Mouse (Mus musculus): ENCODE results near the gene Frmd8. TPM values are rescaled to one million over a fixed set of nuclear protein-coding genes. Genes with fewer than 3 reads are reported as not detected.

The Frmd8 gene
- total and polyA plus RNA-seq, 2 experiments: 5.2 to 14.2 TPM

GRCm38 (mm10) chr19:5800350-5800631, 74.8 kb downstream of the Frmd8 start:
- Histone ChIP-seq H3K36me3 (ENCODE audit: control insufficient read depth, insufficient read depth, low read length) (peaks cover 36% of the 10 kb centered on the region), H3K9ac (ENCODE audit: low read depth, low read length) (peak overlapping the region; percentile 78), H3K27me3 (ENCODE audit: control insufficient read depth, insufficient read depth, low read length) (no peaks in the 10 kb centered on the region), H3K4me3 (ENCODE audit: insufficient read depth, low read depth, low read length) (peak overlapping the region; percentile 90), H3K4me1 (ENCODE audit: control insufficient read depth, insufficient read depth, low read length) (peaks cover 11% of the 10 kb centered on the region; the same call in 1 of the 2 replicates), H3K27ac (replicated peaks; ENCODE audit: insufficient read depth, low read depth, low read length) (peak overlapping the region; percentile 8; the same call in 1 of the 2 replicates), H3K79me2 (ENCODE audit: control insufficient read depth, insufficient read depth, low read length) (peaks cover 8% of the 10 kb centered on the region; the same call in 1 of the 2 replicates)
- DNase-seq (ENCODE audit: extremely low read depth, low read depth, low spot score): no peak
- WGBS: 0% methylated on average over 2 of the region's 2 CpGs
- TF ChIP-seq POLR2A (IDR thresholded peaks at IDR 0.05; ENCODE audit: extremely low read depth, insufficient read depth, low read length) (0 out of 2 replicates have a peak, but pooled peaks have one; percentile 15), CTCF (IDR thresholded peaks at IDR 0.05; ENCODE audit: low read depth, low read length) (no peak)

Other genes with a start within 250 kb of the Frmd8 start
- 7.6 and 13.0 TPM in 2 replicates for gene Rela, start 237.8 kb downstream of the Frmd8 start, total RNA-seq (2014; rRNA removed)
- gene Rela, start 237.8 kb downstream of the Frmd8 start, polyA plus RNA-seq (2012; rRNA removed): 47.6 and 65.7 TPM in 2 replicates
- gene Sipa1, start 211.6 kb downstream of the Frmd8 start, total RNA-seq (2014; rRNA removed): 3.4 and 4.4 TPM in 2 replicates
- gene Sipa1, start 211.6 kb downstream of the Frmd8 start, polyA plus RNA-seq (2012; rRNA removed): 11.8 and 17.9 TPM in 2 replicates
- gene Map3k11, start 186.5 kb downstream of the Frmd8 start, total RNA-seq (2014; rRNA removed): 10.2 and 16.4 TPM in 2 replicates
- gene Map3k11, start 186.5 kb downstream of the Frmd8 start, polyA plus RNA-seq (2012; rRNA removed): 46.2 and 53.6 TPM in 2 replicates
- gene Pcnx3, start 186.4 kb downstream of the Frmd8 start, total RNA-seq (2014; rRNA removed): 7.6 and 14.0 TPM in 2 replicates
- gene Pcnx3, start 186.4 kb downstream of the Frmd8 start, polyA plus RNA-seq (2012; rRNA removed): 44.8 and 63.8 TPM in 2 replicates
- gene Kcnk7, start 170.9 kb downstream of the Frmd8 start, total RNA-seq (2014; rRNA removed): not detected in 2 replicates
- 0.09 TPM in 1 of 2 replicates, not detected in the other for gene Kcnk7, start 170.9 kb downstream of the Frmd8 start, polyA plus RNA-seq (2012; rRNA removed)
- 5.1 and 5.8 TPM in 2 replicates for gene Ehbp1l1, start 149.0 kb downstream of the Frmd8 start, total RNA-seq (2014; rRNA removed)
- 5.3 and 8.3 TPM in 2 replicates for gene Ehbp1l1, start 149.0 kb downstream of the Frmd8 start, polyA plus RNA-seq (2012; rRNA removed)
- 6.8 and 9.9 TPM in 2 replicates for gene Fam89b, start 145.6 kb downstream of the Frmd8 start, total RNA-seq (2014; rRNA removed)
- gene Fam89b, start 145.6 kb downstream of the Frmd8 start, polyA plus RNA-seq (2012; rRNA removed): 51.7 and 56.6 TPM in 2 replicates
- 1.2 and 2.1 TPM in 2 replicates for gene Ltbp3, start 134.4 kb downstream of the Frmd8 start, total RNA-seq (2014; rRNA removed)
- gene Ltbp3, start 134.4 kb downstream of the Frmd8 start, polyA plus RNA-seq (2012; rRNA removed): 3.4 and 3.6 TPM in 2 replicates
- gene Scyl1, start 103.9 kb downstream of the Frmd8 start, total RNA-seq (2014; rRNA removed): 28.9 and 35.9 TPM in 2 replicates
- gene Scyl1, start 103.9 kb downstream of the Frmd8 start, polyA plus RNA-seq (2012; rRNA removed): 40.9 and 46.6 TPM in 2 replicates
- 8.6 and 13.0 TPM in 2 replicates for gene Slc25a45, start 2.5 kb upstream of the Frmd8 start, total RNA-seq (2014; rRNA removed)
- gene Slc25a45, start 2.5 kb upstream of the Frmd8 start, polyA plus RNA-seq (2012; rRNA removed): 52.8 and 57.7 TPM in 2 replicates
- 0.18 and 0.27 TPM in 2 replicates for gene Tigd3, start 18.9 kb upstream of the Frmd8 start, total RNA-seq (2014; rRNA removed)
- 0.16 and 0.24 TPM in 2 replicates for gene Tigd3, start 18.9 kb upstream of the Frmd8 start, polyA plus RNA-seq (2012; rRNA removed)
- gene Dpf2, start 37.7 kb upstream of the Frmd8 start, total RNA-seq (2014; rRNA removed): 10.3 and 10.7 TPM in 2 replicates
- 28.8 and 40.0 TPM in 2 replicates for gene Dpf2, start 37.7 kb upstream of the Frmd8 start, polyA plus RNA-seq (2012; rRNA removed)
- gene Cdc42ep2, start 49.5 kb upstream of the Frmd8 start, total RNA-seq (2014; rRNA removed): 1.7 and 2.1 TPM in 2 replicates
- gene Cdc42ep2, start 49.5 kb upstream of the Frmd8 start, polyA plus RNA-seq (2012; rRNA removed): 2.1 and 2.4 TPM in 2 replicates
- 6.7 and 8.3 TPM in 2 replicates for gene Pola2, start 88.9 kb upstream of the Frmd8 start, total RNA-seq (2014; rRNA removed)
- gene Pola2, start 88.9 kb upstream of the Frmd8 start, polyA plus RNA-seq (2012; rRNA removed): 10.5 and 14.3 TPM in 2 replicates
- not detected in 2 replicates for gene Slc22a20, start 110.9 kb upstream of the Frmd8 start, total RNA-seq (2014; rRNA removed)
- gene Slc22a20, start 110.9 kb upstream of the Frmd8 start, polyA plus RNA-seq (2012; rRNA removed): not detected in 2 replicates
- gene Capn1, start 140.6 kb upstream of the Frmd8 start, total RNA-seq (2014; rRNA removed): 8.0 and 9.9 TPM in 2 replicates
- 10.6 and 12.7 TPM in 2 replicates for gene Capn1, start 140.6 kb upstream of the Frmd8 start, polyA plus RNA-seq (2012; rRNA removed)
- 7.6 and 15.2 TPM in 2 replicates for gene Syvn1, start 171.3 kb upstream of the Frmd8 start, total RNA-seq (2014; rRNA removed)
- 53.0 and 64.7 TPM in 2 replicates for gene Syvn1, start 171.3 kb upstream of the Frmd8 start, polyA plus RNA-seq (2012; rRNA removed)
- 27.1 and 27.2 TPM in 2 replicates for gene Mrpl49, start 182.5 kb upstream of the Frmd8 start, total RNA-seq (2014; rRNA removed)
- gene Mrpl49, start 182.5 kb upstream of the Frmd8 start, polyA plus RNA-seq (2012; rRNA removed): 13.6 and 16.8 TPM in 2 replicates
- gene Fau, start 182.6 kb upstream of the Frmd8 start, total RNA-seq (2014; rRNA removed): 455 and 560 TPM in 2 replicates
- 715 and 820 TPM in 2 replicates for gene Fau, start 182.6 kb upstream of the Frmd8 start, polyA plus RNA-seq (2012; rRNA removed)
- gene Znhit2, start 185.9 kb upstream of the Frmd8 start, total RNA-seq (2014; rRNA removed): 10.9 and 12.6 TPM in 2 replicates
- gene Znhit2, start 185.9 kb upstream of the Frmd8 start, polyA plus RNA-seq (2012; rRNA removed): 52.6 and 52.7 TPM in 2 replicates
- gene Tm7sf2, start 193.1 kb upstream of the Frmd8 start, total RNA-seq (2014; rRNA removed): 185 and 210 TPM in 2 replicates
- 433 and 503 TPM in 2 replicates for gene Tm7sf2, start 193.1 kb upstream of the Frmd8 start, polyA plus RNA-seq (2012; rRNA removed)
- gene Vps51, start 202.0 kb upstream of the Frmd8 start, total RNA-seq (2014; rRNA removed): 16.0 and 19.8 TPM in 2 replicates
- gene Vps51, start 202.0 kb upstream of the Frmd8 start, polyA plus RNA-seq (2012; rRNA removed): 30.4 and 36.3 TPM in 2 replicates
- gene Tmem262, start 204.8 kb upstream of the Frmd8 start, total RNA-seq (2014; rRNA removed): not detected in 2 replicates
- not detected in 2 replicates for gene Tmem262, start 204.8 kb upstream of the Frmd8 start, polyA plus RNA-seq (2012; rRNA removed)
- 0.34 and 0.46 TPM in 2 replicates for gene Gm28374, start 207.0 kb upstream of the Frmd8 start, total RNA-seq (2014; rRNA removed)
- gene Gm28374, start 207.0 kb upstream of the Frmd8 start, polyA plus RNA-seq (2012; rRNA removed): 0.20 TPM in 1 of 2 replicates, not detected in the other
- gene Zfpl1, start 209.7 kb upstream of the Frmd8 start, total RNA-seq (2014; rRNA removed): 7.9 and 11.0 TPM in 2 replicates
- gene Zfpl1, start 209.7 kb upstream of the Frmd8 start, polyA plus RNA-seq (2012; rRNA removed): 45.1 and 49.1 TPM in 2 replicates
- gene Cdca5, start 209.7 kb upstream of the Frmd8 start, total RNA-seq (2014; rRNA removed): 0.28 and 0.47 TPM in 2 replicates
- gene Cdca5, start 209.7 kb upstream of the Frmd8 start, polyA plus RNA-seq (2012; rRNA removed): 0.18 and 0.20 TPM in 2 replicates
- gene AC131692.1, start 219.1 kb upstream of the Frmd8 start, total RNA-seq (2014; rRNA removed): not detected in 2 replicates
- not detected in 2 replicates for gene AC131692.1, start 219.1 kb upstream of the Frmd8 start, polyA plus RNA-seq (2012; rRNA removed)
- not detected in 2 replicates for gene Naaladl1, start 230.5 kb upstream of the Frmd8 start, total RNA-seq (2014; rRNA removed)
- not detected in 2 replicates for gene Naaladl1, start 230.5 kb upstream of the Frmd8 start, polyA plus RNA-seq (2012; rRNA removed)
- gene Sac3d1, start 243.4 kb upstream of the Frmd8 start, total RNA-seq (2014; rRNA removed): 4.0 and 4.9 TPM in 2 replicates
- gene Sac3d1, start 243.4 kb upstream of the Frmd8 start, polyA plus RNA-seq (2012; rRNA removed): 19.4 and 22.0 TPM in 2 replicates

Data from liver, adult 2 months (tissue).